Mouse (Mus musculus) G1E (cell line): ENCODE data around the gene Adsl. TPM values are rescaled to one million over a fixed set of nuclear protein-coding genes. Genes with fewer than 3 reads are reported as not detected.

Experiments
- ATAC-seq: 2 replicates; pipeline ENCODE4 v1.8.0; 2016; ENCODE audit warnings: mild to moderate bottlenecking; ENCODE audit not compliant: insufficient number of reproducible peaks, poor library complexity, low FRiP score, severe bottlenecking; ENCODE audit errors: extremely low read depth
- DNase-seq: peaks from one replicate; pipeline ENCODE4 v3.0.0; 2012; ENCODE audit warnings: low spot score
- H3K27me3 ChIP-seq: 2 replicates; pipeline ENCODE4 v1.6.1; 2012; ENCODE audit warnings: mild to moderate bottlenecking, low read length, inconsistent platforms; ENCODE audit not compliant: insufficient read depth
- H3K36me3 ChIP-seq: replicated peaks from 2 replicates; pipeline ENCODE3; 2012; ENCODE audit warnings: mild to moderate bottlenecking, inconsistent platforms
- H3K4me1 ChIP-seq: 2 replicates; pipeline ENCODE4 v1.6.1; 2012; ENCODE audit warnings: low read depth, low read length, inconsistent platforms, mixed read lengths; ENCODE audit not compliant: insufficient read depth
- H3K4me3 ChIP-seq: 2 replicates; pipeline ENCODE4 v1.5.1; 2012; ENCODE audit warnings: low read depth, mild to moderate bottlenecking, inconsistent platforms, low read length, moderate library complexity, mixed read lengths
- H3K9me3 ChIP-seq: replicated peaks from 2 replicates; pipeline ENCODE4 v1.6.1; 2012; ENCODE audit warnings: inconsistent platforms
- CTCF ChIP-seq: IDR thresholded peaks from 2 replicates; pipeline ENCODE4 v1.5.1; 2012; ENCODE audit warnings: low read depth, low read length, inconsistent platforms, mixed read lengths
- GATA1 ChIP-seq: IDR thresholded peaks from 2 replicates; pipeline ENCODE4 v1.6.1; 2012; ENCODE audit warnings: borderline replicate concordance, low read length, inconsistent platforms, mixed read lengths
- GATA2 ChIP-seq: IDR thresholded peaks from 2 replicates; pipeline ENCODE4 v1.6.1; 2012; ENCODE audit warnings: low read depth, low read length, inconsistent platforms, borderline replicate concordance
- POLR2AphosphoS5 ChIP-seq: IDR thresholded peaks from 2 replicates; pipeline ENCODE4 v1.6.1; 2012; ENCODE audit warnings: low read depth, low read length, inconsistent platforms; ENCODE audit not compliant: insufficient replicate concordance
- TAL1 ChIP-seq: conservative IDR thresholded peaks from 2 replicates; pipeline ENCODE4 v1.6.1; 2012; ENCODE audit warnings: low read depth, low read length, inconsistent platforms, mixed read lengths
- polyA plus RNA-seq: library from polyadenylated mRNA; stranded (reverse); fragments of >175 nt; gene quantifications from 2 replicates; pipeline ENCODE4 v1.2.3, GENCODE M21; 2012
- total RNA-seq, 2 experiments: library from RNA; stranded (forward) in 1 of 2; stranded (reverse) in 1 of 2; fragments of 200-1000 nt in 1 of 2; fragments of >200 nt in 1 of 2; fragmentation: Nextera tagmentation in 1 of 2; gene quantifications; 2 replicates each; pipeline ENCODE4 v1.2.3; 2014 to 2017

Adsl gene
- total and polyA plus RNA-seq, 3 experiments = 79.0 to 174 (median 112) TPM

DNA sequence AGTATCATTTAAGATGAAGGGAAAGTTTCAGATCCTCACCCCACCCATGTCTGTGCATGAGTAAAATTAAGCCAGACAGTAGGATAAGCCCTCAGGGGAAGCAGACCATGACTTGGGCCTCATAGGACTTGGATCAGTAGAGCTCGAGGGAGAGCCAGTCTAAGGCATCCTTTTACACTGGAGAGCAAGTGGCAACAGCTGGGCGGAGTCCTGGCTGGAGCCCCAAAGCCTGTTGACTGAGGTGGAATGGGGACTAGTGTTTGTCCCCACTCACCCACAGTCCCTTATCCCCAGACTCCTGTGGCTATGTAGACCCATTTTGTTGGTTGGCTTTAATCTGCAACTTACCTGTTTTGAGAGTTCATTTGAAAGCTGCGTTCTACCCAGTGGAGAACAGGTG is 36.1 kb upstream of the Adsl start:
- TF ChIP-seq TAL1 (no peak), GATA2 (no peak), GATA1 (no peak), CTCF (no peak), POLR2AphosphoS5 (no peak)
- ATAC-seq (no peak), DNase-seq (no peak)
- Histone ChIP-seq H3K27me3 (no peaks in the 10 kb centered on the region), H3K9me3 (no peaks in the 10 kb centered on the region), H3K4me3 (no peak overlapping the region), H3K36me3 (peaks cover 62% of the 10 kb centered on the region), H3K4me1 (peaks cover 45% of the 10 kb centered on the region)

DNA sequence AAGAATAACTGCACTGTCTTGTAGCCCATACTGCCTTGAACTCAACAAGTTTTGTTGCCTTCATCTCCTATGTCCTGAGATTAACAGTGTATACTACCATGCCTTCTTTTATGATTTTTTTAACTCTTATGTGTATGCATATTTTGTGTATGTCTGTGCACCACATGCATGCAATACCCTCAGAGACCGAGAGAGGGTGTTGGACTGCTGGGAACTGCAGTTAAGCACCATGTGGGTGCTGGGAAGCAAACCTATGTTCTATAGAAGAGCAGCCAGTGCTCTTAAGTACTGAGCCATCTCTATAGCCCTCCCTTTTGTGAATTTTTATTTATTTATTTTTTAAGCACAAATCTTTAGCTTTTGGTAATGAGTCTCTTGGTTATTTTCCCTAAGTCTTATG is 34.5 kb upstream of the Adsl start:
- no peaks in the 10 kb centered on the region for H3K9me3 ChIP-seq
- no peaks in the 10 kb centered on the region for H3K27me3 ChIP-seq
- no peak overlapping the region for H3K4me3 ChIP-seq
- peaks cover 37% of the 10 kb centered on the region for H3K4me1 ChIP-seq
- peaks cover 67% of the 10 kb centered on the region for H3K36me3 ChIP-seq
- ATAC-seq (no peak), DNase-seq (no peak)
- no peak for TF ChIP-seq CTCF
- no peak for TF ChIP-seq POLR2AphosphoS5
- no peak for TF ChIP-seq GATA1
- no peak for TF ChIP-seq TAL1
- TF ChIP-seq GATA2 = no peak

DNA sequence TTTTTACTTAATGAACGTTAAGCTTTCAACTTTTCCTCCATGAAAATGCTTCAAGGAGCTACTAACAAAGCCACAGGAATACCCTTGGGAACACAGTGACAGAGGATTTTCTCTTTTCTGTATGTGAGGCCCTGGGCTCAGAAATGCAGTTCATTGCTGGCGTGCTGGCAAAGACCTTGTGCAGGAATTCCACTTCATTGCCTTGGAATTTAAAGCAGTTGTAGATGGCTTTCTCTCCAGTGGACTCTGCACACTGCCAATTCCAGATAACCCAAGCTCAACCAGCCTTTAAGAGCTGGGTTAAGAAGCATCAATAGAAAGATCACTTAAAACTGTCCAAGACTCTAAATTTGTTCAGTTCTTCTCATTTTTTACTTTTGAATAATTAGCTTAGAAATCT is 32.4 kb upstream of the Adsl start:
- H3K27me3 ChIP-seq = no peaks in the 10 kb centered on the region
- TF ChIP-seq GATA1 (no peak), CTCF (no peak), TAL1 (no peak), POLR2AphosphoS5 (no peak), GATA2 (no peak)
- H3K9me3 ChIP-seq = no peaks in the 10 kb centered on the region
- no peak overlapping the region for H3K4me3 ChIP-seq
- peaks cover 23% of the 10 kb centered on the region for H3K4me1 ChIP-seq
- no peak for DNase-seq
- ATAC-seq = no peak
- peaks cover 81% of the 10 kb centered on the region for H3K36me3 ChIP-seq

DNA sequence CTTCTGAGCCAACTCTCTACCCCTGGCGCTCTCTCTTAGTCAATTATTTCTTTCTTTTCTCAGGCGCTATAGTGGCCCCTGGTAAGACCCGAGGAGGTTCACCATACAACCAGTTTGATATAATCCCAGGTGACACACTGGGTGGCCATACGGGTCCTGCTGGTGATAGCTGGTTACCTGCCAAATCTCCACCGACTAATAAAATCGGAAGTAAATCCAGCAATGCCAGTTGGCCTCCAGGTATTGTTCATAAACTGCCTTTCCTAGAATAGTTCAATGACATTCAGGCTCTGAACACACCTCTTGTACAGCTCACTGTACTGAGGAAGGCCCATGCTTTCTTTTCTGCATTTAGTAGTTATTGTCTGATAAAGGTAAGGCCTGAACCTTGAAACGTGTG is 31.7 kb upstream of the Adsl start:
- Histone ChIP-seq H3K4me3 (no peak overlapping the region), H3K9me3 (no peaks in the 10 kb centered on the region), H3K36me3 (peaks cover 80% of the 10 kb centered on the region), H3K4me1 (peaks cover 16% of the 10 kb centered on the region), H3K27me3 (no peaks in the 10 kb centered on the region)
- DNase-seq (no peak), ATAC-seq (no peak)
- no peak for TF ChIP-seq GATA1
- TF ChIP-seq GATA2 = no peak
- no peak for TF ChIP-seq POLR2AphosphoS5
- TF ChIP-seq CTCF = no peak
- no peak for TF ChIP-seq TAL1

DNA sequence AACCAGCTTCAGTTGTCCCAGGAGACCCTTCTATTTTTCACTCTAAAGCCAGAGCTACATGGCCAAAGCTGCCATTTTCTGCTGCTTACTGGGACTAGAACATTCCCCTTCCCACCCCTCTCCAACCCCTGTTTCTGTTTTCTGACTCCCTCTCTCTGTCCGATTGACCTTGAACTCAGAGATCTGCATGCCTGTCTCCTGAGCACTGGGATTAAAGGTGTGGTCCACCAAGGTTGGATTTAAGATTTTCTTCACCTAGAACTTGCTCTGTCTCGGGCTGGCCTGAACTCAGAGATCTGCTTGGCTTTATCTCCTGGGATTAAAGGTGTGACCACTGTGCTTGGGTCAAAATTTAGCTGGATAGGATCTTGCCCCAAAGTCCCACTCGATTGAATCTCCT is 27.9 kb upstream of the Adsl start:
- Histone ChIP-seq H3K9me3 (no peaks in the 10 kb centered on the region), H3K27me3 (no peaks in the 10 kb centered on the region), H3K4me3 (no peak overlapping the region), H3K4me1 (peaks cover 5% of the 10 kb centered on the region), H3K36me3 (peaks cover 81% of the 10 kb centered on the region)
- TF ChIP-seq CTCF (no peak), GATA1 (no peak), GATA2 (no peak), TAL1 (no peak), POLR2AphosphoS5 (no peak)
- ATAC-seq (no peak), DNase-seq (no peak)

DNA sequence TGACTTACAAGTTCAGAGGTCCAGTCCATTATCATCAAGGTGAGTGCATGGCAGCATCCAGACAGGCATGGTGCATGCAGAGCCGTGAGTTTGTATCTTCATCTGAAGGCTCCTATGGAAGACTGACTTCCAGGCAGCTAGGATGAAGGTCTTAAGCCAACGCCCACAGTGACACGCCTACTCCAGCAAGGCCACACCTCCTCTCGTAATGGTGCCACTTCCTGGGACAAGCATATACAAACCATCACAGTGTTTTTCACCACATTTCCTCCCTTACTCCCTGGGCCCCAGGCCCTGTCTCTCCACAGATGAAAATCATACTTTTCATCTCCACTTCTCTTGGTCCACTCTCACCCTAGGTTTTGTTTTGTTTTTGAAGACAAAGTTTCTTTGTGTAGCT is 26.5 kb upstream of the Adsl start:
- Histone ChIP-seq H3K4me3 (no peak overlapping the region), H3K27me3 (no peaks in the 10 kb centered on the region), H3K4me1 (peaks cover 5% of the 10 kb centered on the region), H3K9me3 (no peaks in the 10 kb centered on the region), H3K36me3 (peaks cover 79% of the 10 kb centered on the region)
- no peak for TF ChIP-seq TAL1
- TF ChIP-seq GATA2 = no peak
- no peak for TF ChIP-seq POLR2AphosphoS5
- TF ChIP-seq GATA1 = no peak
- no peak for TF ChIP-seq CTCF
- ATAC-seq = no peak
- no peak for DNase-seq

DNA sequence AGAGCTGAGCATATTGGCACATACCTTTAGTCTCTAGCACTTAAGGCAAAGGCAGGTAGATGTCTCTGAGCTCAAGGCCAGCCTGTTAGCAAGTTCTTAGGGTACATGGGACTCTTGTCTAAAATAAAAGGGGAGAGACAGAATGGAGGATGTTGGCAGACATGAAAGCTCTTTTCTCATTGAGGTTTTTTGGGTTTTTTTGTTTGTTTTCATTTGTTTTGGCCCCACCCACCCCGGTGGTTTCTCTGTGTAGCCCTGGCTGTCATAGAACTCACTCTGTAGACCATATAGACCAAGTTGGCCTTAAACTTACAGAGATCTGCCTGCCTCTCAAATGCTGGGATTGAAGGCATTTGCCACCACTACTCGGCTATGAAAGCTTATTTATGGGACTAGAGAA is 24.1 kb upstream of the Adsl start:
- TF ChIP-seq TAL1 (no peak), POLR2AphosphoS5 (no peak), GATA2 (no peak), CTCF (no peak), GATA1 (no peak)
- Histone ChIP-seq H3K36me3 (peaks cover 81% of the 10 kb centered on the region), H3K27me3 (no peaks in the 10 kb centered on the region), H3K9me3 (no peaks in the 10 kb centered on the region), H3K4me3 (no peak overlapping the region), H3K4me1 (peaks cover 11% of the 10 kb centered on the region)
- DNase-seq (no peak), ATAC-seq (no peak)
